Mouse (Mus musculus) stomach, embryonic 16.5 days (tissue): ENCODE measurements around the gene Asdurf. TPM values are rescaled to one million over a fixed set of nuclear protein-coding genes. Genes with fewer than 3 reads are reported as not detected.
"Not testable (repeated sequence)": the region's sequence is repeated elsewhere in the genome, so short reads cannot be mapped to it uniquely, and the experiment has no call there.

ENCODE experiments used
- ATAC-seq: fragments of 200-750 bp; cut with Nextera tagmentation; 2 replicates; pipeline ENCODE4 v1.8.0; 2017; ENCODE audit warnings: moderate number of reproducible peaks, moderate TSS enrichment; ENCODE audit not compliant: insufficient read depth, low FRiP score
- H3K27ac ChIP-seq: fragments of 300-500 bp; sonication (generic); 2 replicates; pipeline ENCODE4 v1.5.1; 2014; ENCODE audit warnings: low read length
- H3K27me3 ChIP-seq: fragments of 300-500 bp; sonication (generic); 2 replicates; pipeline ENCODE4 v1.6.1; 2014; ENCODE audit warnings: low read length, control low read depth, mixed read lengths; ENCODE audit not compliant: control insufficient read depth, insufficient read depth
- H3K36me3 ChIP-seq: fragments of 300-500 bp; sonication (generic); 2 replicates; pipeline ENCODE4 v1.6.1; 2014; ENCODE audit warnings: low read length; ENCODE audit not compliant: control insufficient read depth, insufficient read depth
- H3K4me1 ChIP-seq: fragments of 300-500 bp; sonication (generic); 2 replicates; pipeline ENCODE4 v1.6.1; 2014; ENCODE audit warnings: low read length, control low read depth, mixed read lengths; ENCODE audit not compliant: control insufficient read depth, insufficient read depth
- H3K4me2 ChIP-seq: fragments of 300-500 bp; sonication (generic); 2 replicates; pipeline ENCODE4 v1.6.1; 2014; ENCODE audit warnings: low read depth, low read length, mixed read lengths
- H3K4me3 ChIP-seq: fragments of 300-500 bp; sonication (generic); replicated peaks from 2 replicates; pipeline ENCODE4 v1.5.1; 2014; ENCODE audit warnings: mild to moderate bottlenecking, low read length
- H3K9ac ChIP-seq: fragments of 300-500 bp; sonication (generic); 2 replicates; pipeline ENCODE4 v1.6.1; 2014; ENCODE audit warnings: low read length
- H3K9me3 ChIP-seq: fragments of 300-500 bp; sonication (generic); replicated peaks from 2 replicates; pipeline ENCODE4 v1.6.1; 2016; ENCODE audit warnings: low read length, control low read depth; ENCODE audit not compliant: control insufficient read depth
- WGBS: fragments of 180-500 bp; shearing (Covaris S2); extraction: QIAGEN DNeasy Blood & Tissue Kit; methylation state at CpG from one replicate; pipeline ENCODE4 v1.1.7; 2014; 5-methylcytosine and 5-hydroxymethylcytosine counted together
- polyA plus RNA-seq: library from polyadenylated mRNA; unstranded; fragments of >200 nt; fragmentation: Nextera tagmentation; extraction: Ambion mirVana; gene quantifications from 2 replicates; pipeline ENCODE4 v1.2.1, GENCODE M21; 2015

Asdurf gene
- polyA plus RNA-seq, 1 experiment from 2014 or later: 2.0 TPM

GRCm38 (mm10) chr1:53337403-53337802, 15.0 kb downstream of the Asdurf start:
- not testable (repeated sequence) for H3K9ac ChIP-seq, H3K36me3 ChIP-seq, H3K4me1 ChIP-seq, H3K4me2 ChIP-seq, ATAC-seq, H3K27ac ChIP-seq, H3K27me3 ChIP-seq, H3K9me3 ChIP-seq, H3K4me3 ChIP-seq
- WGBS: 65% methylated on average over 2 of the region's 2 CpGs

DNA sequence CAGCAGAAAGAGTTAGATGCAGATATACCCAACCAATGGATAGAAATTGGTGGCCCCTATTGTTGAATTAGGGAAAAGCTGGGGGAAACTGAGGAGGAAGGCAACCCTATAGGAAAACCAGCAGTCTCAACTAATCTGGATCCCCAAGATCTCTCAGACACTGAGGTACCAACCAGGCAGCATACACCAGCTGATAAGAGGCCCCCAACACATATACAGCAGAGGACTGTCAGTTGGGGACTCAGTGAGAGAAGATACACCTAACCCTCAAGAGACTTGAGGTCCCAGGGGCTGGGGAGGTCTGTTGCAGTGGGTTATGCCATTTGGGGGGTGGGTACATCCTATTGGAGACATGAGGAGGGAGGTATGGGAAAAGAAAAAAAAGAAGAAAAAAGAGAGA, 17.0 kb downstream of the Asdurf start:
- Histone ChIP-seq H3K4me3 (no peak overlapping the region), H3K36me3 (no peaks in the 10 kb centered on the region), H3K4me2 (no peak overlapping the region), H3K27ac (no peak overlapping the region), H3K27me3 (no peaks in the 10 kb centered on the region), H3K9ac (no peak overlapping the region), H3K9me3 (no peaks in the 10 kb centered on the region; the same call in 1 of the 2 replicates), H3K4me1 (no peaks in the 10 kb centered on the region)
- no peak for ATAC-seq

- not testable (repeated sequence) for H3K4me1 ChIP-seq, H3K27ac ChIP-seq, H3K4me2 ChIP-seq, H3K9ac ChIP-seq, H3K9me3 ChIP-seq, H3K36me3 ChIP-seq, ATAC-seq, H3K4me3 ChIP-seq, H3K27me3 ChIP-seq
- 59% methylated on average over 5 of the region's 5 CpGs for WGBS
Measured at GRCm38 (mm10) chr1:53333527-53333926, 18.9 kb downstream of the Asdurf start.

- 85% methylated on average over 5 of the region's 5 CpGs for WGBS
- ATAC-seq: no peak
- H3K4me1 ChIP-seq: no peaks in the 10 kb centered on the region
- H3K4me3 ChIP-seq: no peak overlapping the region
- no peak overlapping the region for H3K27ac ChIP-seq
- no peak overlapping the region for H3K9ac ChIP-seq
- H3K27me3 ChIP-seq: no peaks in the 10 kb centered on the region
- no peaks in the 10 kb centered on the region for H3K9me3 ChIP-seq
- no peak overlapping the region for H3K4me2 ChIP-seq
- peaks cover 4% of the 10 kb centered on the region; the same call in 1 of the 2 replicates for H3K36me3 ChIP-seq
Measured at GRCm38 (mm10) chr1:53324827-53325494, 27.5 kb downstream of the Asdurf start.

DNA sequence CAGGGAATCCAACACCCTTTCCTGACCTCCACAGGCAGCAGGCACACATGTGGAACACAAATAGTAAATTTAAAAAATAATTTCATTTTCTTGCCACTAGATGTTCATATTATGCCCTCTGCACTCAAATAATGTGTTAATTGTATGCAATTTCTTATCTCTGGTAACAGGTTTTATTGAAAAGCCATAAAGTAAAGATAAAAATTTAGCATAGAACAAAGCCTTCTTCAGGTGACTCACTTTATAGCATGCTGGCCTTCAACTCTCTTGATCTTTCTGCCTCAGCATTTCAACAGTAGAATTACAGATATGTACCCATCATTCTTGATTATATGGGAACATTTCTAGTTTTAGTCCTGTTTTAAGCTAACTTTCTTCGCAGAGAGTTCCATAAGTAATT, 28.1 kb downstream of the Asdurf start:
- Histone ChIP-seq H3K4me3 (no peak overlapping the region), H3K9ac (no peak overlapping the region), H3K4me1 (no peaks in the 10 kb centered on the region), H3K27me3 (no peaks in the 10 kb centered on the region), H3K36me3 (peaks cover 4% of the 10 kb centered on the region; the same call in 1 of the 2 replicates), H3K27ac (no peak overlapping the region), H3K4me2 (no peak overlapping the region), H3K9me3 (no peaks in the 10 kb centered on the region)
- whole genome bisulfite sequencing: 93% methylated on average over 1 of the region's 1 CpGs
- ATAC-seq: no peak

DNA sequence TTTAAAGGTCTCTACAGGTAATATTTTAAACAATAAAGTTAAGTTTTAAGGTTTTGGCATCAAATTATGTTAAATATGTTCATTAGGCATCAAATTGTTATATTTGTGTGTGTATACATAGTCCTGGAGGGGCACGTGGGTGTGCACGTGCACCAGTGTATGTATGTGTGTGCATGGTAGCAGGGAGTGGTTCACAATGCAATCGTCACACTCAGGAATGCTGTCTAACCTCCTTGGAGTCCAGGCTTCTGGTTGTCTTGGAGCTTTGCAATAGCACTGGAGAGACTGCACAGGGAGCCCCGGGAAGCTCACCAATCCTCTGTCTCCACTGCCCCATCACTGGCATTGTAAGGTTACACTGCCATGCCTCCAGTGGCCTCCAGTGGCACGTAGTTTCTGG, 29.2 kb downstream of the Asdurf start:
- no peak overlapping the region for H3K9ac ChIP-seq
- WGBS: 84% methylated on average over 5 of the region's 5 CpGs
- H3K27me3 ChIP-seq: no peaks in the 10 kb centered on the region
- no peak overlapping the region for H3K4me2 ChIP-seq
- peaks cover 4% of the 10 kb centered on the region; the same call in 1 of the 2 replicates for H3K36me3 ChIP-seq
- no peak overlapping the region for H3K27ac ChIP-seq
- H3K4me3 ChIP-seq: no peak overlapping the region
- ATAC-seq: no peak
- H3K4me1 ChIP-seq: no peaks in the 10 kb centered on the region
- no peaks in the 10 kb centered on the region for H3K9me3 ChIP-seq

DNA sequence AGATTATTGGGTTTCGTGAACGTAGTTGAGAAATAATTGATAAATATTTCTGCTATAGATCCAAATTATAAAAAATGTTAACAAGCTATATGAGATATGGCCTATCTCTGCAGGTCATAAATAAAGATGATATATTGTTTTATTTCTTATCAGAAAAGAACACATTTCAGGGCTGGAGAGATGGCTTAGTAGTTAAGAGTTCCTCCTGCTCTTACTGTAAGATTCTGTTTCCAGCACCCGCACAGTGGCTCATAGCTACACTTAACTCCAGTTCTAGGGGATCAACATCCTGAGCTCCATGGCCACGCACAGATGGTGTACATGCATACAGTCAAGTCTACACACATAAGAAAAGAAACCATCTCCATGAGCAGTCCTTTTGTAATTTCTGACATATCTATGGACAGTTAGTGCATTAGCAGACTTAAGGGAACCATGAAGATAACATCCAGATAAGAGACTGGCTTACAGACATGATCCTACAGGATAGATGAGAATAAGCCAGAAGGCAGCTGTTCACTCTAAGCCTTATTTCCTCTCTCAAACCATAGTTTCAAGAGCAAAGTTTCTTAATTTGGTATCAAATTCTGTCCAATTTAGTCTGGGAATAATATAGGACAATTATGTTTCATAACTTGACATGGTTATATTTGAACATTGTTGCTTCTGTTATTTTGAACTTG, 30.6 kb downstream of the Asdurf start:
- WGBS: 92% methylated on average over 4 of the region's 4 CpGs
- Histone ChIP-seq H3K9me3 (no peaks in the 10 kb centered on the region), H3K36me3 (peaks cover 8% of the 10 kb centered on the region; the same call in 1 of the 2 replicates), H3K4me2 (no peak overlapping the region), H3K4me1 (no peaks in the 10 kb centered on the region), H3K9ac (no peak overlapping the region), H3K27me3 (no peaks in the 10 kb centered on the region), H3K27ac (no peak overlapping the region), H3K4me3 (no peak overlapping the region)
- ATAC-seq: no peak

- H3K9ac ChIP-seq: peak within 1 kb of the TSS; percentile 80
- 2% methylated on average over 27 of the region's 27 CpGs for WGBS
- H3K4me3 ChIP-seq: peak within 1 kb of the TSS; percentile 59
- H3K9me3 ChIP-seq: no peaks in the 10 kb centered on the region
- 0 out of 2 replicates have a peak, but pooled peaks cover 4% of the 10 kb centered on the region for H3K36me3 ChIP-seq
- peak; percentile 95 for ATAC-seq
- no peaks in the 10 kb centered on the region; the same call in 1 of the 2 replicates for H3K4me1 ChIP-seq
- peak within 1 kb of the TSS; percentile 64 for H3K4me2 ChIP-seq
- no peaks in the 10 kb centered on the region for H3K27me3 ChIP-seq
- peak within 1 kb of the TSS; percentile 90 for H3K27ac ChIP-seq
Measured at GRCm38 (mm10) chr1:53312989-53313967, 39.1 kb downstream of the Asdurf start, which contains the start of gene Osgepl1. Osgepl1 (plus strand) TSS chr1:53313624.
